Mouse (Mus musculus): ENCODE measurements around the gene Fubp1.

Gene Fubp1

GRCm38 (mm10) chr3:152235805-152236204 is 25.6 kb downstream of the Fubp1 start:
- no peak for DNase-seq (ENCODE audit: low spot score in 2 of 2)

GRCm38 (mm10) chr3:152238836-152239235 is 28.6 kb downstream of the Fubp1 start:
- no peak for DNase-seq (ENCODE audit: low spot score in 2 of 2)

GRCm38 (mm10) chr3:152239592-152239991 is 29.4 kb downstream of the Fubp1 start:
- no peak for DNase-seq (ENCODE audit: low spot score in 2 of 2)

DNA sequence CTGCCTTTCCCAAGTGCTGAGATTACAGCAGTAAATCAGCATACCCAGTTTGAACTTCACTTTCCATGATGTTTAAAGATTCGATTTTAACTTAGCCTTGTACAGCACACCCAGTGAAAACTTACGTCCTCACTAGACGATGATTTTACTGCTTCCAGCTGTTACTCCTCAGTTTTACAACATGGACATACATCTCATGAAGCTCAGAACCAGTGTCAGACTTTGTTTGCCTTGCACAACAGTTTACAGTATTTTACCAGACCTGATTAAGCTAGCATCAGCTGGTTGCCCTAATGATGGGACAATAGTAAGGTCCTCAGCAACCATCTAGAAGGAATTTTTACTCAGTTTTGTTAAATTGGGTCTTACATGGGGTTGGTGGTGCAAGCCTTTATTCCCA is 30.9 kb downstream of the Fubp1 start:
- DNase-seq (ENCODE audit: low spot score in 2 of 2) = no peak

DNA sequence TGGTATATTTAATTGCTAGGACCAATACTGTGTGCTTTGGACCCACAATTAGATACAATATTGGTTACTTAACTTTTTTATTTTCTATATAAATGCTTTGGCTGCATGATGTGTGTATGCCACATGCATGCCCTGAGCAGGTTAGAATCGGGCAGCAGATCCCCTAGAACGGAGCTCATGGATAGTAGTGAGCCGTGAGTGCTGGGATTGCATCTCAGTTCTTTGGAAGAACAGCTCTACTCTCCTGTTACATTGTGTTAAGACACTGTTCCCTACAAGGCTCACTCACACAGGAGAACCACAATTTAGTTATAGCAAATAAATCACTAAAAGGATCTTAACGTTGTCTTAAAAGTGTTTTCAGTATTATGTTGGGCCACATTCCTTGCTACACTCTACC is 33.1 kb downstream of the Fubp1 start:
- no peak for DNase-seq (ENCODE audit: low spot score in 2 of 2)

DNA sequence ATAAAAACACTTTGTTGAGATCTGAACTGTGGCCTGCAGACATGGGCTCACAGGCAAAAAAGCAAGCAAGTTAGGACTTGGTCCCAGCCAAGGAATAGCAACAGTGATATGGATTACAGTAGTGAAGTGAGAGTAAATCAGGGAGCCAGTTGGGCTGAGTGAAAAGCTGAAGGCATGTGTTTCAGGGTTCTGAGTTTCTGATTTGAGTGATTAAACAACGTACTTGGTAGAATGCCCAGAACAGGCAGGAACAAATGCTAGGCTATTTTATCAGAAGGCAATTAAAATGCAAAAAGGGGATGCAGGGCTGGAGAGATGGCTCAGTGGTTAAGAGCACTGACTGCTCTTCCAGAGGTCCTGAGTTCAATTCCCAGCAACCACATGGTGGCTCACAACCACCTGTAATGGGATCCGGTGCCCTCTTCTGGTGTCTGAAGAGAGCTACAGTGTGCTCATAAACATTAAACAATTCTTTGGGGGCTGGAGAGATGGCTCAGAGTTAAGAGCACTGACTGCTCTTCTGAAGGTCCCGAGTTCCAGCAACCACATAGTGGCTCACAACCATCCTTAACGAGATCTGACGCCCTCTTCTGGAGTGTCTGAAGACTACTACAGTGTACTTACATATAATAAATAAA is 35.2 kb downstream of the Fubp1 start:
- DNase-seq (ENCODE audit: low spot score in 2 of 2) = no peak

GRCm38 (mm10) chr3:152247708-152248107 is 37.5 kb downstream of the Fubp1 start:
- no peak for DNase-seq (ENCODE audit: low spot score in 2 of 2)

DNA sequence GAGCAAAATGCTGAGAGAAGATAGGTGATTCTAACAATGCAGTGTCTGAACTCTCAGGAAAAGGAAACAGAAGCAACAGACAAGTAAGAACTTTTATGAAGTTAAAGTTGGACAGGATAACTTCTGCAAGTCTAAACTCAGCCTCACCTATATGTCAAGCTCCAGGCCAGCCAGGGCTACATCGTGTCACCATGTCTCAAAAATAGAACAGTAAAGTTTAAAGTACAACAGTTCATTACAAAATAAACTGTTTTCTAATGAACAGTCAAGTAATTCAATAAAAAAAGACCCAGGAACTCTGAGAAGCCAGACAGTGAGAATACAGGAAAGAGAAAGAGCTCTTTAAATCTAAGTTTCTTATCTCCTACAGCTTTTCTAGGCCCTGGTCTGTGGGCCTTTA is 40.3 kb downstream of the Fubp1 start:
- no peak for DNase-seq (ENCODE audit: low spot score in 2 of 2)

- no peak for DNase-seq (ENCODE audit: low spot score in 2 of 2)
Observed at GRCm38 (mm10) chr3:152257528-152257927, 47.3 kb downstream of the Fubp1 start.

GRCm38 (mm10) chr3:152259409-152259808 is 49.2 kb downstream of the Fubp1 start:
- DNase-seq (ENCODE audit: low spot score in 2 of 2) = peak; percentile 77 to 79

DNA sequence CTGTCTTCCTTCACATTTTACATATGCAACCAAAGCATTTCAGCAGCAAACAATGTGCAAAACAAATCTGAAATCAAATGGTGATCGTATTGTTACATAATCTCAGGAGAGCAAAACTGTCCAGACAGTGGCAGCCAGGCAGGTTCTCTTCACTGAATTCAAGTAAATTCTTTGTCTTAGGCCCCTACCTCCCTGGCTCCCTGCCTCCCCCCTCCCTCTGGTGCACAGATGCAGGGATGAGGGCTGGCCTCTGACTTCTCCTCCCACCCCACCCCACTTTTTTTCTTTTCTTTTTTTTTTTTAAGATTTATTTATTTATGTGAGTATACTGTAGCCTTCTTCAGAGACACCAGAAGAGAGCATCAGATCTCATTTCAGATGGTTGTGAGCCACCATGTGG is 50.1 kb downstream of the Fubp1 start:
- DNase-seq (ENCODE audit: low spot score in 2 of 2) = no peak

- no peak for DNase-seq (ENCODE audit: low spot score in 2 of 2)
Observed at GRCm38 (mm10) chr3:152261436-152261835, 51.2 kb downstream of the Fubp1 start.

DNA sequence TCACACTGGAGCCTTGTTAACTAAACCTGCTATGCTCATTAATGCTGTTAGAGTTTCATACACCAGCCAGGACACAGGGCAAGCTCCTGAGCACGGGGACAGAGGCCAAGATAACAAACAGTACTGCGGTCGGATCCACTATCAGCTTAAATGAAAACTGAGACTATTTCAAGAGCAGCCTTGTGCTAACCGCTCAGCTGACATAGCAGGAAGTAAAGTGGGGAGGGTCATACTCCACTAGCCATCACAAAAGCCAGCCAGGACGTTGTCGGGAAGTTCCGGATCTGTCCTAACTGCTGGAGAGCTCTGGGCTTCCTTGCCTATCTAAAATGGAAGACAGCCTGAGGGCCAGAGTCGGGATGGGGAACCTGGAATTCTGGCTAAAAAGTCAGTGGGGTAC is 51.7 kb downstream of the Fubp1 start:
- no peak for DNase-seq (ENCODE audit: low spot score in 2 of 2)

DNA sequence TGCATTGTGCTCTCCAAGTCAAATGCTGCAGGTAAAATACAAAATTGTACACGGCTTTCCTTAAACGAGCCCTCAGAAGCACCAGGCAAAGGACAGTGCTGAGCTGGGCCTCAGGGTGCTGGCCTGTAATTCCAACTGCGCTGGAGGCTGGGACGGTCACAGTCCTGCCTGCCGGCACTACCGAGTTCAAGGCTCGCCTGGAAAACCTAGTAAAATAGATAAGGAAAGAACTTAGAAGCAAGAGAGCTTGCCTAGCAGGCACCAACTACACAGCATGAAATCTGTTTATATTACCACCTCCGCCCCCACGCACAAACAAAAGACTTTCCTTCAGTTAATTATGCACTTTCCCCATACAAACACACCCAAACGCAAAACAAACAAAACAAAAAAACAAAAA is 54.2 kb downstream of the Fubp1 start:
- DNase-seq (ENCODE audit: low spot score in 2 of 2) = no peak

DNA sequence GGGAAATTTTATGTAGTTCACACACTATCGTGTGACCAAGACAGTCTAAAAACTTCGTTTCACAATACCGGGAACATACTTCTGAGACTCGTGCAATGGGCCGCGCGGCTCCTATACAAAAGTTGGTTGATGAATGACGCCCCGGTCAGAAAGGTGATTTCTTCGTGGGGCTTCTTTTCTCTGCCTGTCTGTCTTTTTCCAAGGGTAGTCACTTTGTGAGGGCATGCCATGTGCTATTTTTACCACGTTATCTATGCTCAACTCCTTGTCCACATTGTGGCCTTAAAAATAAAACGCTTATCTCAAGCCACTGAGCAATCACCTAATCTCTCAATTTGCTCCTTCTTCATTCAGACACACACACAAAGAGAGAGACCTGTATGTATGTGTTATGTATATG is 54.6 kb downstream of the Fubp1 start:
- no peak for DNase-seq (ENCODE audit: low spot score in 2 of 2)

- peak; percentile 23 to 39 for DNase-seq (ENCODE audit: low spot score in 2 of 2)
Observed at GRCm38 (mm10) chr3:152265351-152266035, 55.3 kb downstream of the Fubp1 start.

- DNase-seq (ENCODE audit: low spot score in 2 of 2) = no peak
Observed at GRCm38 (mm10) chr3:152266036-152266421, 55.8 kb downstream of the Fubp1 start, which contains the start of gene Nexn. Gene Nexn, minus strand, starts transcription at chr3:152266350.

DNA sequence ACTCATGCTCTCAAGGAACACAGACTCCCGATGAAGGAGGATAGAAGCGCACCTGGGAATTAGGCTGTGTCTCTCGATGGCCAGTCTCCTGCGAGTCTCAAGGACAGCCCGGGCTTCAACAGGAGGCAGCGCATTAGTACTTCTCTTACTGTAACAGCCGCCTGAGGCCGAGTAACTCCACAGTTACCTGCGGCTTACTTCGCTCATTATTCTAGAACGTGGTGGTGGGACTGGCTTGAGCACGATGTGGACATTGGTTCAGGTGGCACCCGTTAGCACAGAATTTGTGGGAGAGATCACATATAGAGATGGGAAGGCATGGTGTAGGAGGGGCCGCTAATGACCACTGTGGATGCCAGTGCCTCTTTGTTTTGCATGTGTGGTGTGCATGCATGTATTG is 57.9 kb downstream of the Fubp1 start:
- DNase-seq (ENCODE audit: low spot score in 2 of 2) = no peak

- no peak for DNase-seq (ENCODE audit: low spot score in 2 of 2)
Observed at GRCm38 (mm10) chr3:152271071-152271710, 61.0 kb downstream of the Fubp1 start.

- no peak for DNase-seq (ENCODE audit: low spot score in 2 of 2)
Observed at GRCm38 (mm10) chr3:152271876-152272275, 61.7 kb downstream of the Fubp1 start.

DNA sequence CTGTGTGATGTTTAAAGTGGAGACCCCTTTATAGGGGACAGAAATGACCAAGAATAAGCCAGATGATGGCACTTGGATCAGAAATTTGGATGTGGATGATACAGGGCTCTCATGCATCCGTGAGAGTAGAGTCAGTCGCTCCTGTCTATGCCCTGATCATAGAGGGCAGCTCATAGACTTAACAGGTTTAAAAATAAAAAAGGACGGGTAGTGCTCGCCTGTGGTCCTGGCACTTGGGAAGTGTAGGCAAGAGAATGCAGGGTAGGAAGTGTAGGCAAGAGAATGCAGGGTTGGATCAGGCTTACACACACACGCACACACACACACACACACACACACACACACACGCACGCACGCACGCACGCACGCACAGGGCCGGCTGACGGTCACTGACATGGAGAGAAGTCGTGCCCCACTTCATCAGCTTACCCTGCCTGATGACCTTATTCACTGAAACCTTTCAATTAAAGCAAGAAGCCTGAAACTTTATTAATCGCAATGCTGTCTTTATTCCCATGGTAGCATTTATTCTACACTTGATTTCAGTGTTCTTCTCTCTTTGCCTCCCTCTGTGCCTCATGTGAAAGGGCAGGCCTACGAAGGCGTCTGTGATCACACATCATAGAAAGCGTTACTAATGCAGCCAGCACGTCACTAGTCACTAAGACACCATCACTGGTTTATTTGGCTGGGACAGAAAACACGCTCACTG is 62.9 kb downstream of the Fubp1 start:
- DNase-seq (ENCODE audit: low spot score in 2 of 2) = no peak

GRCm38 (mm10) chr3:152275008-152275407 is 64.8 kb downstream of the Fubp1 start:
- no peak for DNase-seq (ENCODE audit: low spot score in 2 of 2)

DNA sequence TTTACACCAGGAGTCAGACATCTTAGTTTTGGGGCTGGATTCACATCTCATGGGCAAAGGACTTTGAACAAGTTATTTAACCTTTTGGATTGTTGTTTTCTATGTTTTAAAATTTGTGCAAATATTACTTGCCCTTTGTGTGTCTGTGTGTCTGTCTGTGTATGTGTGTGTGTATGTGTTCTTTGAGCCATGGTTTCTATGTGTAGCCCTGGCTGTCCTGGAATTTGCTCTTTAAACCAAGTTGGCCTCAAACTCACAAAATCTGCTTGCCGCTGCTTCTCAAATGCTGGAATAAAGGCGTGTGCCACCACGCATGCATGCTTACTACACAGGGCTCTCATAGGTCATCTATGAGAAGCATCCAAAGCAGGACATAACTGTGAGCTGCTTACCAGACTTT is 66.7 kb downstream of the Fubp1 start:
- DNase-seq (ENCODE audit: low spot score in 2 of 2) = no peak
